Mouse (Mus musculus): ENCODE data around the gene Tmem94.

DNA sequence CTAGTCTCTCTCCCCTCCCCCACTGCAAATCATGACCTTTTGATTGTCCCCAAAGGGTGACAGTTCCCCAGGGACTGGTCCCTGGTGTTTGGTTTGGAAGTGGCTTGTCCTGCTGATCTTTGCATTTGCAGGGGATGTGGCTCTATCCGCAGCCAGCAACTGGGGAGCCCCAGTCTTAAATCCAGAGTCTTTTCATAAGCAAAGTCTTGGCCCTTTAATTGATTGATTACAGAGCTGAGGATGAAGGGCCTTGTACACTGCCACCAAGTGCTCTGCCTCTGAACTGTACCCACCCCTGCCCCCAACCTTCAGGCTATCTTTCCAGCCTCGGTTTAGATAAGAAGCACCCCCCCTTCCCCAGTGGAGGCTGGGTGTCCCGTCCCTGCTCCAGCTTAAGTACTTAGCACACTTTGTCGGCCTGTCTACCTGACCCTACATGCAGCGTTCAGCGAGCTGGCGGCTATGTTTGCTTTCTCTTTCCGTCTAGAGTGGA is 67.8 kb downstream of the Tmem94 start:
- no peak for TF ChIP-seq CTCF (IDR thresholded peaks at IDR 0.05; ENCODE audit: control insufficient read depth, insufficient read depth, insufficient replicate concordance, low read depth, low read length)
- TF ChIP-seq POLR2A (IDR thresholded peaks at IDR 0.05; ENCODE audit: control insufficient read depth, low read depth, low read length): no peak
